Mouse (Mus musculus) embryonic facial prominence, embryonic 10.5 days (tissue): ENCODE data around the gene Car5a. TPM values are rescaled to one million over a fixed set of nuclear protein-coding genes. Genes with fewer than 3 reads are reported as not detected.

Experiments used
- DNase-seq: peaks from one replicate; pipeline ENCODE4 v3.0.0-alpha.2; 2017; ENCODE audit warnings: low spot score
- H3K27ac ChIP-seq: fragments of 300-500 bp; sonication (generic); replicated peaks from 2 replicates; pipeline ENCODE4 v1.5.1; 2016; ENCODE audit warnings: mild to moderate bottlenecking
- H3K27me3 ChIP-seq: fragments of 300-500 bp; sonication (generic); replicated peaks from 2 replicates; pipeline ENCODE4 v1.6.1; 2016; ENCODE audit warnings: low read depth, mild to moderate bottlenecking; ENCODE audit not compliant: poor library complexity, severe bottlenecking
- H3K36me3 ChIP-seq: fragments of 300-500 bp; sonication (generic); replicated peaks from 2 replicates; pipeline ENCODE4 v1.6.1; 2016; ENCODE audit warnings: mild to moderate bottlenecking, moderate library complexity
- H3K4me1 ChIP-seq: fragments of 300-500 bp; sonication (generic); 2 replicates; pipeline ENCODE4 v1.6.1; 2016
- H3K4me3 ChIP-seq: fragments of 300-500 bp; sonication (generic); 2 replicates; pipeline ENCODE4 v1.5.1; 2016; ENCODE audit warnings: mild to moderate bottlenecking, moderate library complexity
- H3K9me3 ChIP-seq: fragments of 300-500 bp; sonication (generic); 2 replicates; pipeline ENCODE4 v1.6.1; 2016; ENCODE audit warnings: mild to moderate bottlenecking
- WGBS: fragments of 180-500 bp; shearing (Covaris S2); methylation state at CpG from one replicate; pipeline ENCODE4 v1.1.7; 2016; 5-methylcytosine and 5-hydroxymethylcytosine counted together
- polyA plus RNA-seq: library from polyadenylated mRNA; unstranded; fragments of >200 nt; fragmentation: Nextera tagmentation; extraction: Ambion mirVana; gene quantifications from 2 replicates; pipeline ENCODE4 v1.2.1, GENCODE M21; 2016

The Car5a gene
- polyA plus RNA-seq, 1 experiment from 2014 or later: not detected

DNA sequence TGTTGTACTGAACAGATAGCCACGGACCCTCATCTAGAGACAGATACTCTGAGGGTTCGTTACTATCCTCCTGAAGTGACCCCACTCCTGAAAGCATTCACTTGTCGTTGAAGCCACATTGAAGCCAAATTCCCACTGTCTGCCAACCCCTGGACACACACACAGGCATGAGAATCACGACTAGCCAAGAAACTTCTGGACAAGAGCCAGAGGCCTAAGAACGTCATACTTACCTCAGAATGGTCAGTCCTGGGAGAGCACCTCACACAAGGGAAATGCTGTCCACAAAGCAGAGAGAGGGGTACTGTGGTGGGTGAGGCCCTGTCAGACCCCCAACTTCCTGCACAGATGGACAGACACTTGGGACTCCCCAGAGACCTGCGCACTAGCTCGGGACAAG lies 48.8 kb downstream of the Car5a start:
- no peaks in the 10 kb centered on the region for H3K9me3 ChIP-seq
- no peak for DNase-seq
- H3K27me3 ChIP-seq: 0 out of 2 replicates have a peak, but pooled peaks cover 5% of the 10 kb centered on the region
- H3K36me3 ChIP-seq: peaks cover 26% of the 10 kb centered on the region
- no peak overlapping the region for H3K4me3 ChIP-seq
- WGBS: 81% methylated on average over 7 of the region's 7 CpGs
- H3K27ac ChIP-seq: no peak overlapping the region
- peaks cover 43% of the 10 kb centered on the region for H3K4me1 ChIP-seq

DNA sequence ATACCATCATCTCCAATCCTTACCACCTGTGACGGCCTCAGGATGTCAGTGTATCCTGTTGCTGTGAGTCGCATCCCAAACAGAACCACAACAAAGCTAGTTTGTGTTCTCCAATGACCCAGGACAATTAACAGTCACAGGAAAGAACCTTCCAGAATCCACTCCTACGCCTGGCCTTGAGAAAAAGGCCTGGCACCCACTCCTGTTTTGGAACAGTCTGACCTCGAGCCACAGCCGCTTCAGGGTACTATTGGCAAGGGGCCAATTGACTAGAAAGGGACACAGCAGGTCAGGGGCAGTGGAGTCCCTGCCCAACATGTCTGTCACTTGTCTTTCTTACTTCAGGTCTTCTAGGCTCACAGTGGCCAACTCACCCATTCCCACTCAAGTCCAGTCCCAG lies 51.8 kb downstream of the Car5a start:
- Histone ChIP-seq H3K27ac (no peak overlapping the region), H3K4me1 (peaks cover 21% of the 10 kb centered on the region), H3K27me3 (0 out of 2 replicates have a peak, but pooled peaks cover 5% of the 10 kb centered on the region), H3K36me3 (peaks cover 39% of the 10 kb centered on the region), H3K4me3 (no peak overlapping the region), H3K9me3 (no peaks in the 10 kb centered on the region)
- no peak for DNase-seq
- WGBS: 83% methylated on average over 5 of the region's 5 CpGs

GRCm38 (mm10) chr8:121889810-121890785 lies 54.6 kb downstream of the Car5a start:
- no peaks in the 10 kb centered on the region for H3K9me3 ChIP-seq
- H3K4me1 ChIP-seq: no peaks in the 10 kb centered on the region; the same call in 1 of the 2 replicates
- no peak overlapping the region for H3K4me3 ChIP-seq
- no peaks in the 10 kb centered on the region for H3K27me3 ChIP-seq
- whole genome bisulfite sequencing: 80% methylated on average over 15 of the region's 15 CpGs
- peaks cover 60% of the 10 kb centered on the region for H3K36me3 ChIP-seq
- no peak for DNase-seq
- no peak overlapping the region for H3K27ac ChIP-seq

- WGBS: 89% methylated on average over 1 of the region's 1 CpGs
- H3K36me3 ChIP-seq: peaks cover 60% of the 10 kb centered on the region
Measured at GRCm38 (mm10) chr8:121889317-121889716, 55.4 kb downstream of the Car5a start.

GRCm38 (mm10) chr8:121887547-121887946 lies 57.2 kb downstream of the Car5a start:
- H3K4me1 ChIP-seq: no peaks in the 10 kb centered on the region
- H3K36me3 ChIP-seq: peaks cover 67% of the 10 kb centered on the region
- no peak overlapping the region for H3K27ac ChIP-seq
- 71% methylated on average over 1 of the region's 1 CpGs for WGBS
- H3K27me3 ChIP-seq: no peaks in the 10 kb centered on the region
- DNase-seq: no peak
- no peaks in the 10 kb centered on the region for H3K9me3 ChIP-seq
- H3K4me3 ChIP-seq: no peak overlapping the region

More at GRCm38 (mm10) chr8:121889317-121889716, 55.4 kb downstream of the Car5a start:
- Histone ChIP-seq H3K9me3 (no peaks in the 10 kb centered on the region), H3K4me3 (no peak overlapping the region), H3K4me1 (no peaks in the 10 kb centered on the region), H3K27ac (no peak overlapping the region), H3K27me3 (no peaks in the 10 kb centered on the region)
- no peak for DNase-seq

DNA sequence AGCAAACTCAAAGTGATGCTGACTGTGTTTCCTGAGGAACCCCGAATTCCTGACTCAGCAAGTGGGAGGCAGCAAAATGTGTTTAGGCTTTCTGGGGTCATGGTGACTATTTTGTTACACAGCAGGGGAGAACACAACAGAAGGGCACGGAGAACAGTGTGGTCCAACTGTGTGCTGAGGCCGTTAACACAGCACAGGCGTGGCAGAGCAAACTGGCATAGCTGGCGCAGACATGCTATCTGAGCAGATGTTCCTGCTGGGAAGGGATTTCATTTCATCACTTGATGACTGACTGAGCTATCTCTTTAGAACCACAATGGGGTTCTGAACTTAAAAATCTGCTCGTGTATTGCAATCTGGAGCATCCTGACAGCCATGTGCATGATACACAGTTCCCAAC lies 59.3 kb downstream of the Car5a start:
- 87% methylated on average over 6 of the region's 6 CpGs for WGBS
- peaks cover 84% of the 10 kb centered on the region for H3K36me3 ChIP-seq
- H3K4me3 ChIP-seq: no peak overlapping the region
- no peak for DNase-seq
- no peaks in the 10 kb centered on the region for H3K27me3 ChIP-seq
- H3K9me3 ChIP-seq: no peaks in the 10 kb centered on the region
- H3K27ac ChIP-seq: no peak overlapping the region
- H3K4me1 ChIP-seq: no peaks in the 10 kb centered on the region

DNA sequence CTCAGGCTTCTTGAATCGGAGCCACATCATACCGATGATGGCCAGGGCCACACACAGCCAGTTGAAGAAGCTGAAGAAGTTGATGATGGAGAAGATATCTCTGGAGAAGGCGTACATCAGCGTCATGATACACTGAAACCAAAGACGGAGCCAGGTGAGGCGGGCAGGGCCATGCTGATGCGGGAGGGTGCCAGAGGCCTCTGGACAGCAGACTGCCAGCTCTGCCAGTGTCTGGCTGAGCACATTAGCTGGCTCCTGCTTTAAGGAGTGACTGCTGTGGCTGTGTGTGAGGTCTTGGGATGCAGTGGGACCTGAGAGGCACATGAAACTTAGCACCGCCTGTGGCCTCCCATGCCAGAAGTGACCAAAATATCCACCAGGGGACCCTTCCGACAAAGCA lies 59.7 kb downstream of the Car5a start:
- no peaks in the 10 kb centered on the region for H3K4me1 ChIP-seq
- H3K36me3 ChIP-seq: peaks cover 85% of the 10 kb centered on the region
- H3K9me3 ChIP-seq: no peaks in the 10 kb centered on the region
- no peak overlapping the region for H3K27ac ChIP-seq
- WGBS: 92% methylated on average over 9 of the region's 9 CpGs
- no peak for DNase-seq
- no peak overlapping the region for H3K4me3 ChIP-seq
- H3K27me3 ChIP-seq: no peaks in the 10 kb centered on the region

DNA sequence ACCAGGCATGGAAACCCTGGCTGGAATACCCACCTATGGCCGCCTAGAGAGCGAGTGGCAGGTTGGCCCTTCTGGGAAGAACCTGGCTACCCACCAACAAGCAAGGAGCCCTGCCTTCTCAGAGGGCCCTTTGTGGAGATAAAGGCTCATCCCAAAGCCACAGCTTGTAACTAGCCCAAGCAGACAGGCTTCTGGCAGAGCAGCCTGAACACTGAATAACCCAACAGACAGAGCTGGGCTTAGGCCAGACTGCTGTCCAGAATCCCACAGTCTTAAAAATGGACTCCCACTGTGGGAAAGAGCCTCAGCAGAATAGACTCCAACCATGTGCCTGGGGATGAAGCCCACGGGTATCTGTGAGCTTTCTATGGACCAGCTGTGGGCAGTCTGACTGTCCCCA lies 60.5 kb downstream of the Car5a start:
- peaks cover 79% of the 10 kb centered on the region for H3K36me3 ChIP-seq
- no peak overlapping the region for H3K27ac ChIP-seq
- H3K27me3 ChIP-seq: no peaks in the 10 kb centered on the region
- no peak overlapping the region for H3K4me3 ChIP-seq
- no peaks in the 10 kb centered on the region for H3K9me3 ChIP-seq
- WGBS: 87% methylated on average over 3 of the region's 3 CpGs
- H3K4me1 ChIP-seq: no peaks in the 10 kb centered on the region
- no peak for DNase-seq

DNA sequence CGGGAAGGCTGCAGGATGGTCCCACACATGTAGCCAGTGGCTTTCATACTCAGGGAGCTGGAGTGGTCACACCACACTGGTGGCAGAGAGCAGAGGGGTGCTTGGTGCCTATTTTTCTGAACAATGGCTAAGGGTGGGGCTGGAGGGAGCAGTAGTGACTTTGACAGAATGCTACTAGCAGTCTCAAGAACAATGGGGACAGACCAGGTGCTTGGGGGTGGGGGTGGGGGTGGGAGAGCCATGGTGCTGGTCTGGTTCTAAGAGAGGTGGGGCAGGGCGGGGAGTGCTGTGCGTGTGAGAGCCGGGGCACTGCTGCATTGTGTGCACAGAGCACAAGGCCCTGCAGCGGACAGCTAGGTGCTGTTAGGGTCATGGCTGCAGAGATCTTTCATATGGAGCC lies 62.8 kb downstream of the Car5a start:
- Histone ChIP-seq H3K4me1 (no peaks in the 10 kb centered on the region), H3K27me3 (no peaks in the 10 kb centered on the region), H3K27ac (no peak overlapping the region), H3K4me3 (no peak overlapping the region), H3K9me3 (no peaks in the 10 kb centered on the region), H3K36me3 (peaks cover 61% of the 10 kb centered on the region)
- 92% methylated on average over 5 of the region's 5 CpGs for WGBS
- DNase-seq: no peak

- no peak for DNase-seq
- H3K4me1 ChIP-seq: peaks cover 5% of the 10 kb centered on the region; the same call in 1 of the 2 replicates
- H3K27ac ChIP-seq: no peak overlapping the region
- H3K27me3 ChIP-seq: no peaks in the 10 kb centered on the region
- no peaks in the 10 kb centered on the region for H3K9me3 ChIP-seq
- no peak overlapping the region for H3K4me3 ChIP-seq
- peaks cover 50% of the 10 kb centered on the region for H3K36me3 ChIP-seq
- 56% methylated on average over 1 of the region's 1 CpGs for WGBS
Measured at GRCm38 (mm10) chr8:121880818-121881217, 63.9 kb downstream of the Car5a start.

GRCm38 (mm10) chr8:121879712-121880111 lies 65.0 kb downstream of the Car5a start:
- no peak overlapping the region for H3K27ac ChIP-seq
- peaks cover 9% of the 10 kb centered on the region for H3K4me1 ChIP-seq
- H3K27me3 ChIP-seq: no peaks in the 10 kb centered on the region
- WGBS: 82% methylated on average over 3 of the region's 3 CpGs
- peaks cover 39% of the 10 kb centered on the region for H3K36me3 ChIP-seq
- DNase-seq: no peak
- H3K9me3 ChIP-seq: no peaks in the 10 kb centered on the region
- no peak overlapping the region for H3K4me3 ChIP-seq

DNA sequence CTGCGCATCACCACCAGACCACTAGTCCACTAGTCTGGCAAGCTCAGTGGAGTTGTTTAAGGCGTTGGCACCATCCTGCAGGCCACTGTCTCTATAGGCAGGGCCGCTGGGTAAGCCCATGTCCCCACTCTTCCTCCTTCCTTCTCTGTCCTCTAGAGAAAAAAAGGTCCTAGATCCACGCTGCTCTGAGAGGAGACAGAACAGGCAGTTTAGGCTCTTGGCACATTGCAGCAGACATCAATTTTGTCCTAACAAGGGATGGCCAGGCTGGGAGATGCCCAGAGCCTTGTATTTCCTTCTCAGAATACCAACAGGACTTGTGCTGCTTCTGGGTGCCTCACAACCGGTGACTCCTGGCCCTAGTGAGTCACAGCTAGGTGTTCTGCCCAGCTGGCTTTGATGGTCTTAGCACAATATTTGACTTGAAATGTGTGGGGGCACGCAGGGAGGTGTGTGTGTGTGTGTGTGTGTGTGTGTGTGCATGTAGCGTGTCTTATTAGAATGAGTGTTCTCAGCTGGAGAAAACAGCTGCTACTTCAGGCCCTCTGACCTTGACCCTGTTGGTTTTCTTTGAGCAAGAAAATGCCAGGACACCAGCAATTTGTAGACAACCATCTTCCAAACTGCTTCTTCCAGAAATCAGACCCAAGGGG lies 66.8 kb downstream of the Car5a start:
- no peak overlapping the region for H3K27ac ChIP-seq
- WGBS: 88% methylated on average over 7 of the region's 7 CpGs
- no peaks in the 10 kb centered on the region for H3K27me3 ChIP-seq
- H3K9me3 ChIP-seq: no peaks in the 10 kb centered on the region
- peaks cover 17% of the 10 kb centered on the region for H3K4me1 ChIP-seq
- peaks cover 22% of the 10 kb centered on the region for H3K36me3 ChIP-seq
- H3K4me3 ChIP-seq: no peak overlapping the region
- DNase-seq: no peak
